Mouse (Mus musculus) liver, adult 2 months (tissue): Measurements from ENCODE around the gene Hist1h3g.

ENCODE experiments used
- CTCF ChIP-seq: fragments of 200-500 bp; IDR thresholded peaks from 2 replicates; pipeline ENCODE4 v1.5.1; 2011; ENCODE audit warnings: low read depth, low read length, control low read depth
- POLR2A ChIP-seq: fragments of 200-500 bp; IDR thresholded peaks from 2 replicates; pipeline ENCODE4 v1.6.1; 2011; ENCODE audit warnings: low read length, control low read depth; ENCODE audit not compliant: insufficient read depth; ENCODE audit errors: extremely low read depth

GRCm38 (mm10) chr13:23523976-23524375 lies 11.2 kb upstream of the Hist1h3g start:
- TF ChIP-seq CTCF (no peak), POLR2A (no peak)
